Mouse (Mus musculus) intestine, postnatal 0 days (tissue): ENCODE results near the gene Lepr. TPM values are rescaled to one million over a fixed set of nuclear protein-coding genes. Genes with fewer than 3 reads are reported as not detected.

ENCODE experiments used
- ATAC-seq: fragments of 200-750 bp; cut with Nextera tagmentation; 2 replicates; pipeline ENCODE4 v1.8.0; 2017; ENCODE audit warnings: mild to moderate bottlenecking, moderate TSS enrichment, moderate library complexity
- H3K27ac ChIP-seq: fragments of 300-500 bp; sonication (generic); 2 replicates; pipeline ENCODE4 v1.5.1; 2014; ENCODE audit warnings: mild to moderate bottlenecking, low read depth, low read length, moderate library complexity
- H3K27me3 ChIP-seq: fragments of 300-500 bp; sonication (generic); replicated peaks from 2 replicates; pipeline ENCODE4 v1.6.1; 2014; ENCODE audit warnings: low read length, mixed read lengths; ENCODE audit not compliant: control insufficient read depth, insufficient read depth
- H3K36me3 ChIP-seq: fragments of 300-500 bp; sonication (generic); 2 replicates; pipeline ENCODE4 v1.6.1; 2014; ENCODE audit warnings: mild to moderate bottlenecking, moderate library complexity; ENCODE audit not compliant: control insufficient read depth, insufficient read depth
- H3K4me1 ChIP-seq: fragments of 300-500 bp; sonication (generic); replicated peaks from 2 replicates; pipeline ENCODE4 v1.6.1; 2014; ENCODE audit warnings: antibody characterized with exemption, low read length, mixed read lengths; ENCODE audit not compliant: control insufficient read depth, insufficient read depth
- H3K4me2 ChIP-seq: fragments of 300-500 bp; sonication (generic); replicated peaks from 2 replicates; pipeline ENCODE4 v1.6.1; 2014; ENCODE audit warnings: low read depth, mild to moderate bottlenecking, moderate library complexity
- H3K4me3 ChIP-seq: fragments of 300-500 bp; sonication (generic); 2 replicates; pipeline ENCODE4 v1.5.1; 2014; ENCODE audit warnings: low read depth, low read length
- H3K9ac ChIP-seq: fragments of 300-500 bp; sonication (generic); 2 replicates; pipeline ENCODE4 v1.6.1; 2014; ENCODE audit warnings: mild to moderate bottlenecking, low read depth, low read length
- H3K9me3 ChIP-seq: fragments of 300-500 bp; sonication (generic); 2 replicates; pipeline ENCODE4 v1.6.1; 2016; ENCODE audit warnings: mixed run types; ENCODE audit not compliant: control insufficient read depth
- CTCF ChIP-seq: sonication (generic); IDR thresholded peaks from 2 replicates; pipeline ENCODE4 v1.5.1; 2016; ENCODE audit warnings: low read depth, mild to moderate bottlenecking, control low read depth, antibody characterized with exemption, moderate library complexity
- WGBS: fragments of 180-500 bp; shearing (Covaris S2); extraction: QIAGEN DNeasy Blood & Tissue Kit; methylation state at CpG from one replicate; pipeline ENCODE4 v1.1.7; 2014; 5-methylcytosine and 5-hydroxymethylcytosine counted together
- polyA plus RNA-seq: library from polyadenylated mRNA; unstranded; fragments of >200 nt; fragmentation: Nextera tagmentation; extraction: Ambion mirVana; gene quantifications from 2 replicates; pipeline ENCODE4 v1.2.1, GENCODE M21; 2015

Lepr gene
- polyA plus RNA-seq, 1 experiment from 2014 or later: 1.9 TPM

GRCm38 (mm10) chr4:101710361-101710760 lies 6.8 kb upstream of the Lepr start:
- Histone ChIP-seq H3K4me1 (no peaks in the 10 kb centered on the region), H3K27me3 (no peaks in the 10 kb centered on the region), H3K9me3 (no peaks in the 10 kb centered on the region), H3K27ac (no peak overlapping the region), H3K4me2 (no peak overlapping the region), H3K36me3 (no peaks in the 10 kb centered on the region), H3K9ac (no peak overlapping the region), H3K4me3 (no peak overlapping the region)
- no peak for ATAC-seq
- no peak for TF ChIP-seq CTCF
- WGBS: 64% methylated on average over 4 of the region's 4 CpGs

- TF ChIP-seq CTCF: no peak
- Histone ChIP-seq H3K36me3 (no peaks in the 10 kb centered on the region), H3K9me3 (no peaks in the 10 kb centered on the region), H3K4me3 (no peak overlapping the region), H3K27me3 (no peaks in the 10 kb centered on the region), H3K4me2 (no peak overlapping the region), H3K9ac (no peak overlapping the region), H3K4me1 (no peaks in the 10 kb centered on the region), H3K27ac (no peak overlapping the region)
- WGBS: 94% methylated on average over 4 of the region's 4 CpGs
- no peak for ATAC-seq
These were observed 6.1 kb upstream of the Lepr start for GRCm38 (mm10) chr4:101711100-101711499.

DNA sequence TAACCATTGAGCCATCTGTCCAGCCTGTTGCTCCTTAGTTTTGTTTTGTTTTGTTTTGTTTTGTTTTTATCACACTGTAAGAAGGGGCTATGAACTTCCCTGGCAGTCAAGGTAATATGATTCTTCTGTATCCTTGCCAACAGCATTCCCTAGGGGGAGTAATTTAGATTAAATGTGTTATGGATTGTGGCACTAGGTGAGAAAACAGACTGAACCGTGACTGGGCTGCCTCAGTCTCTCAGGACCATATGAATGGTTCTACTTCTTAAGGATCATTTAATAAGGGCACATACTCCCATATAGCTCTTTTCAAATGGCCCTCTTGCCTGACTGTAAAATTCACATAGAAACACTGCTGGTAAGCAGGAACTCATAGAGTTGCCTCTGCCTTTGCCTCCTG lies 4.6 kb upstream of the Lepr start:
- Histone ChIP-seq H3K9me3 (no peaks in the 10 kb centered on the region), H3K27ac (no peak overlapping the region), H3K4me3 (no peak overlapping the region), H3K9ac (no peak overlapping the region), H3K27me3 (peaks cover 11% of the 10 kb centered on the region; the same call in 1 of the 2 replicates), H3K36me3 (no peaks in the 10 kb centered on the region), H3K4me2 (no peak overlapping the region), H3K4me1 (0 out of 2 replicates have a peak, but pooled peaks cover 3% of the 10 kb centered on the region)
- WGBS: 27% methylated on average over 1 of the region's 1 CpGs
- no peak for TF ChIP-seq CTCF
- ATAC-seq: no peak

DNA sequence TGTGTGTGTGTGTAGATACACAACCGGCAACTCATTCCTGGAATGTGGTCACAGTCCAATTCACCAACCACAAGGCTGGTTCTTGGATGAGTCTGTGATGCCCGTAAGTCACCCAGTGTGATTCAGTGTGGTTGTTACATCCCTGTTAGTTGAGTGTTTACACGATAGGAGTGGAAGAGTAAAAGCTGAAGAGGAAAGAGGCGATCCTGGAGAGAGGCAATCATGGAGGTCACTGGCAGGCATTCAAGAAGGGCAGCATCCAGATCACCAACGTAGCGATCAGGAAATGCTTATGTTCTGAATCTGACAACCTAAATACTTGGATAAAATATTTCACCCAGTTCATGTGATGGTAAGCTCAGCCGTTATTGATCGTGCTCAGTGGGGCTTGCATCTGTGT lies 1.9 kb upstream of the Lepr start:
- H3K9me3 ChIP-seq: no peaks in the 10 kb centered on the region
- no peak overlapping the region for H3K4me2 ChIP-seq
- TF ChIP-seq CTCF: no peak
- WGBS: 78% methylated on average over 8 of the region's 8 CpGs
- no peak overlapping the region for H3K9ac ChIP-seq
- peaks cover 20% of the 10 kb centered on the region; the same call in 1 of the 2 replicates for H3K27me3 ChIP-seq
- ATAC-seq: no peak
- no peak overlapping the region for H3K27ac ChIP-seq
- H3K4me3 ChIP-seq: no peak overlapping the region
- H3K36me3 ChIP-seq: no peaks in the 10 kb centered on the region
- 0 out of 2 replicates have a peak, but pooled peaks cover 3% of the 10 kb centered on the region for H3K4me1 ChIP-seq

DNA sequence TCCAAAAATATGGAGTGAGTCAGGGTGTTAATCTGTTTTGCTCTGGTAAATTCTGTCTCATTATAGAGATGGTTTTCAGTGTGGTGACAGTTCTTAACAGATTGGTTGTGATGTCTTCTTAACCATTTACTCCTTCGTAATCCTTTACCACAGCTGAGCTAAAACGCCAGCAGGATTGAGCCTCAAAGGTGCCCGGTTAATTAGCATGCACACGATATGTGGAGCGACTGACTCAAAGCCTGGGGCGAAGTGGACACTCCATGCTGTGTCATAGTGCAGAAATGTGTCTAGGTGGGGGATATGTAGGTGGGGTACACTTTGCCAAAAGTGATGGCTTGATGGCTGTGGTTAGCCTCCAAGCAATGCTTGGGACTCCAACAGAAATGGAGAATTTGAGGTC lies 1.4 kb upstream of the Lepr start:
- 88% methylated on average over 6 of the region's 6 CpGs for WGBS
- Histone ChIP-seq H3K36me3 (no peaks in the 10 kb centered on the region), H3K4me3 (no peak overlapping the region), H3K27ac (no peak overlapping the region), H3K9me3 (no peaks in the 10 kb centered on the region), H3K9ac (no peak overlapping the region), H3K27me3 (peaks cover 20% of the 10 kb centered on the region; the same call in 1 of the 2 replicates), H3K4me1 (0 out of 2 replicates have a peak, but pooled peaks cover 3% of the 10 kb centered on the region), H3K4me2 (no peak overlapping the region)
- TF ChIP-seq CTCF: no peak
- no peak for ATAC-seq

DNA sequence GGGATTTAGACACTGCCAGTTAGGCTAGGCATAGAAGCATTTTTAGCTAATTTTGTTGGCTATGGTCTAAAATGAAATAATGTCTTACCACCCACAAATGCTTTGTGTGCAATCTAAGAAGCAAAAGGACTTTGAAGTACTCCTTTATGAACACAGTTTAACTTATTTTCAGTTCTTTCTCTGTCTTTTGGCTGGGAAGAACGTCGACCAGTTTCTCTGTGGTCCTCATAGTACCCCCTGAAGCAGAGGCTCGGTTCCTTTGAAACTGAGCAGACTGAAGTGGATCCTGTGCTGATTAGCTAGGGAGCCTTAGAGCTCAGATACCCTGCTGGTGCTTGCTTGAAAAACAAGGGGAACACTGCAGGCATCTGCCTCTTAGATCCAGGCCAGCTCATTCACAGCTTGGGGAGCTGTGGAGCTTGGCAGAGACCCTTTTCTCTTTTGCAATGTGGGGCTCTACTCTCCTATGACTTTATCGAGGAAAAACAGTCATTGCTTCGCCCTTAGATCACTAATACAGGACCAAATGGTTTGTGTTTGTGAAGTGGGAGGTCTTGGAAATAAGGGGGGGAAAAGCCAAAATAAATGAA lies 1.9 kb downstream of the Lepr start:
- H3K27ac ChIP-seq: no peak overlapping the region
- no peak for ATAC-seq
- no peaks in the 10 kb centered on the region for H3K36me3 ChIP-seq
- H3K9ac ChIP-seq: no peak overlapping the region
- H3K27me3 ChIP-seq: peaks cover 20% of the 10 kb centered on the region; the same call in 1 of the 2 replicates
- H3K4me2 ChIP-seq: no peak overlapping the region
- H3K4me1 ChIP-seq: 0 out of 2 replicates have a peak, but pooled peaks cover 3% of the 10 kb centered on the region
- 0 out of 2 replicates have a peak, but pooled peaks have one; percentile 28 for TF ChIP-seq CTCF
- H3K9me3 ChIP-seq: no peaks in the 10 kb centered on the region
- 22% methylated on average over 5 of the region's 5 CpGs for WGBS
- H3K4me3 ChIP-seq: no peak overlapping the region
